Mouse (Mus musculus): ENCODE data around the gene Gm3776. TPM values are rescaled to one million over a fixed set of nuclear protein-coding genes. Genes with fewer than 3 reads are reported as not detected.
"Not testable (repeated sequence)": the region's sequence is repeated elsewhere in the genome, so short reads cannot be mapped to it uniquely, and the experiment has no call there.

The Gm3776 gene
- polyA plus RNA-seq, 1 experiment = 0.07 TPM

GRCm38 (mm10) chr9:78298232-78298631 is 41.3 kb downstream of the Gm3776 start:
- H3K27me3 ChIP-seq (ENCODE audit: control insufficient read depth, insufficient read depth, insufficient read length) = no peaks in the 10 kb centered on the region
- H3ac ChIP-seq (ENCODE audit: control insufficient read depth, insufficient read length) = no peak overlapping the region
- no peak overlapping the region for H3K4me3 ChIP-seq
- no peaks in the 10 kb centered on the region for H3K79me2 ChIP-seq (ENCODE audit: control insufficient read depth, insufficient read depth)
- peak overlapping the region; percentile 54 for H3K4me2 ChIP-seq (ENCODE audit: low read depth)
- TF ChIP-seq E2F4 (IDR thresholded peaks at IDR 0.05; ENCODE audit: insufficient read depth) = no peak
- TF ChIP-seq POLR2A (IDR thresholded peaks at IDR 0.05; ENCODE audit: insufficient read length, low read depth) = no peak
- TF ChIP-seq REST (IDR thresholded peaks at IDR 0.05; ENCODE audit: insufficient read depth, insufficient read length) = no peak
- TF ChIP-seq MAX (IDR thresholded peaks at IDR 0.05; ENCODE audit: low read depth) = no peak
- no peak for TF ChIP-seq SRF (IDR thresholded peaks at IDR 0.05; ENCODE audit: control insufficient read depth, insufficient read length, low read depth)
- TF ChIP-seq TCF3 (IDR thresholded peaks at IDR 0.05; ENCODE audit: insufficient read length, low read depth) = no peak
- peak; percentile 75 for TF ChIP-seq CEBPB (IDR thresholded peaks at IDR 0.05; ENCODE audit: insufficient read depth, poor library complexity, severe bottlenecking)
- peak; percentile 59 for TF ChIP-seq TCF12 (IDR thresholded peaks at IDR 0.05; ENCODE audit: insufficient read depth, poor library complexity, severe bottlenecking)
- TF ChIP-seq MYOG (IDR thresholded peaks at IDR 0.05; ENCODE audit: control insufficient read depth in 1 of 3, insufficient read depth in 1 of 3, insufficient read length in 2 of 3, low read depth in 2 of 3) = no peak
- peak in 1 of 3 experiments; percentile 6 for TF ChIP-seq MYOD1 (IDR thresholded peaks at IDR 0.05; ENCODE audit: control insufficient read depth in 1 of 3, insufficient read length in 2 of 3, low read depth in 2 of 3)
- TF ChIP-seq USF1 (IDR thresholded peaks at IDR 0.05; ENCODE audit: low read depth) = peak; percentile 81
- TF ChIP-seq POLR2AphosphoS2 (IDR thresholded peaks at IDR 0.05; ENCODE audit: insufficient read length, low read depth) = no peak
- H3K36me3 ChIP-seq (ENCODE audit: control insufficient read depth, insufficient read depth) = no peaks in the 10 kb centered on the region

- not testable (repeated sequence) for H3K27me3 ChIP-seq (ENCODE audit: control insufficient read depth, insufficient read depth, insufficient read length); H3K36me3 ChIP-seq (ENCODE audit: control insufficient read depth, insufficient read depth); H3ac ChIP-seq (ENCODE audit: control insufficient read depth, insufficient read length); H3K79me2 ChIP-seq (ENCODE audit: control insufficient read depth, insufficient read depth); H3K4me3 ChIP-seq; H3K4me2 ChIP-seq (ENCODE audit: low read depth)
Observed at GRCm38 (mm10) chr9:78299143-78299542, 42.2 kb downstream of the Gm3776 start.

GRCm38 (mm10) chr9:78308122-78308521 is 51.2 kb downstream of the Gm3776 start:
- not testable (repeated sequence) for H3K27me3 ChIP-seq (ENCODE audit: control insufficient read depth, insufficient read depth, insufficient read length); H3K79me2 ChIP-seq (ENCODE audit: control insufficient read depth, insufficient read depth); H3K4me3 ChIP-seq; H3K36me3 ChIP-seq (ENCODE audit: control insufficient read depth, insufficient read depth); H3K4me2 ChIP-seq (ENCODE audit: low read depth); H3ac ChIP-seq (ENCODE audit: control insufficient read depth, insufficient read length)

GRCm38 (mm10) chr9:78314696-78315095 is 57.8 kb downstream of the Gm3776 start, which contains the start of gene Omt2a:
TSS of gene Omt2a (minus strand) at chr9:78314796.
- Histone ChIP-seq H3K4me2 (ENCODE audit: low read depth) (no peak within 1 kb of the TSS), H3K79me2 (ENCODE audit: control insufficient read depth, insufficient read depth) (no peaks in the 10 kb centered on the region), H3ac (ENCODE audit: control insufficient read depth, insufficient read length) (no peak within 1 kb of the TSS), H3K36me3 (ENCODE audit: control insufficient read depth, insufficient read depth) (no peaks in the 10 kb centered on the region), H3K27me3 (ENCODE audit: control insufficient read depth, insufficient read depth, insufficient read length) (no peaks in the 10 kb centered on the region), H3K4me3 (no peak within 1 kb of the TSS)
- TF ChIP-seq E2F4 (IDR thresholded peaks at IDR 0.05; ENCODE audit: insufficient read depth) = no peak
- TF ChIP-seq POLR2A (IDR thresholded peaks at IDR 0.05; ENCODE audit: insufficient read length, low read depth) = no peak
- no peak for TF ChIP-seq SRF (IDR thresholded peaks at IDR 0.05; ENCODE audit: control insufficient read depth, insufficient read length, low read depth)
- TF ChIP-seq MAX (IDR thresholded peaks at IDR 0.05; ENCODE audit: low read depth) = no peak
- no peak for TF ChIP-seq CEBPB (IDR thresholded peaks at IDR 0.05; ENCODE audit: insufficient read depth, poor library complexity, severe bottlenecking)
- TF ChIP-seq USF1 (IDR thresholded peaks at IDR 0.05; ENCODE audit: low read depth) = no peak
- TF ChIP-seq TCF3 (IDR thresholded peaks at IDR 0.05; ENCODE audit: insufficient read length, low read depth) = no peak
- TF ChIP-seq REST (IDR thresholded peaks at IDR 0.05; ENCODE audit: insufficient read depth, insufficient read length) = no peak
- TF ChIP-seq POLR2AphosphoS2 (IDR thresholded peaks at IDR 0.05; ENCODE audit: insufficient read length, low read depth) = no peak
- no peak for TF ChIP-seq TCF12 (IDR thresholded peaks at IDR 0.05; ENCODE audit: insufficient read depth, poor library complexity, severe bottlenecking)
- TF ChIP-seq MYOG (IDR thresholded peaks at IDR 0.05; ENCODE audit: control insufficient read depth in 1 of 3, insufficient read depth in 1 of 3, insufficient read length in 2 of 3, low read depth in 2 of 3) = no peak
- TF ChIP-seq MYOD1 (IDR thresholded peaks at IDR 0.05; ENCODE audit: control insufficient read depth in 1 of 3, insufficient read length in 2 of 3, low read depth in 2 of 3) = no peak

Other genes with a start within 250 kb of the Gm3776 start
- not detected for gene Gcm1, start 205.2 kb upstream of the Gm3776 start, polyA plus RNA-seq (2012; fragmentation: generic; extraction: Trizol)
- gene Fbxo9, start 148.1 kb upstream of the Gm3776 start, polyA plus RNA-seq (2012; fragmentation: generic; extraction: Trizol) = 15.7 TPM
- 8.6 TPM for gene Ick, start 147.9 kb upstream of the Gm3776 start, polyA plus RNA-seq (2012; fragmentation: generic; extraction: Trizol)
- 28.1 TPM for gene Gsta4, start 74.4 kb upstream of the Gm3776 start, polyA plus RNA-seq (2012; fragmentation: generic; extraction: Trizol)
- 0.61 TPM for gene Gsta1, start 26.5 kb upstream of the Gm3776 start, polyA plus RNA-seq (2012; fragmentation: generic; extraction: Trizol)
- gene Gm10639, start 32.8 kb downstream of the Gm3776 start, polyA plus RNA-seq (2012; fragmentation: generic; extraction: Trizol) = 0.18 TPM
- gene Omt2a, start 57.7 kb downstream of the Gm3776 start, polyA plus RNA-seq (2012; fragmentation: generic; extraction: Trizol) = not detected
- not detected for gene Omt2b, start 70.5 kb downstream of the Gm3776 start, polyA plus RNA-seq (2012; fragmentation: generic; extraction: Trizol)
- 0.20 TPM for gene Gsta2, start 98.7 kb downstream of the Gm3776 start, polyA plus RNA-seq (2012; fragmentation: generic; extraction: Trizol)
- not detected for gene Dppa5a, start 111.0 kb downstream of the Gm3776 start, polyA plus RNA-seq (2012; fragmentation: generic; extraction: Trizol)
- gene Ooep, start 121.6 kb downstream of the Gm3776 start, polyA plus RNA-seq (2012; fragmentation: generic; extraction: Trizol) = 0.01 TPM
- gene Ddx43, start 138.6 kb downstream of the Gm3776 start, polyA plus RNA-seq (2012; fragmentation: generic; extraction: Trizol) = not detected
- gene Cgas, start 186.1 kb downstream of the Gm3776 start, polyA plus RNA-seq (2012; fragmentation: generic; extraction: Trizol) = 0.56 TPM
- gene Mto1, start 191.1 kb downstream of the Gm3776 start, polyA plus RNA-seq (2012; fragmentation: generic; extraction: Trizol) = 10.8 TPM
- gene Gm17324, start 191.7 kb downstream of the Gm3776 start, polyA plus RNA-seq (2012; fragmentation: generic; extraction: Trizol) = 0.13 TPM
- 8,203 TPM for gene Eef1a1, start 232.0 kb downstream of the Gm3776 start, polyA plus RNA-seq (2012; fragmentation: generic; extraction: Trizol)

Measured in myocyte (in vitro differentiated cells).